Mouse (Mus musculus): Measurements from ENCODE around the gene Tbx6.

The Tbx6 gene

DNA sequence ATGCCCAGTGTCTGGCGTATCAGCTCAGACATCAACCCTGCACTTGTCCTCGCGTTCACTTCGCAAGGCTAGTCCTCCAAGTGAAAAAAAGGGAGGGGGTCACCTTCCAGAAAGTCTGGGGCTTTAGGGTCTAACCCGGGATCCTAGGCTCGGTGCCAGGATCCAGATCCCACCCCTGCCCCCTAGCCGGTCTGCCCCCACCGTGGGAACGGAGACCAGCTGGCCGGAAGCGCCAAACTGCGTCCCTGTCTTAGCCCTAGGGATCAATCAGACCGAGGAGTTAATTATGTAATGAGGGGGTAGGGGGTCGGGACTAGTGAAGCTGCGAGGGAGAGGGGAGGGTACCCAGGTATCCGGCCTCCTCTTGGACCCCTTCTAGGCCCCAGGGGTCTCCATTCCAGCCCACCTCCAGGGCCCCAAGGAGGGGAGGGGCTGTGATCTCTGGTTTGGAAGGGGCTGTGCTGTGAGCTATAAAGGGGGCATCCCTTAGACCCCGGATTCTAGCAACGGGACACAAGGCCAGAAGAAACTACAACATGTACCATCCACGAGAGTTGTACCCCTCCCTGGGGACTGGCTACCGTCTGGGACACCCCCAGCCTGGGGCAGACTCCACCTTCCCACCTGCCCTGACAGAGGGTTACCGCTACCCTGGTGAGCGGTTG lies at the start of gene Tbx6:
Gene Tbx6 (plus strand): TSS at position 513 of the 665 bp plus-strand sequence.
- no peak for DNase-seq (ENCODE audit: low spot score)

DNA sequence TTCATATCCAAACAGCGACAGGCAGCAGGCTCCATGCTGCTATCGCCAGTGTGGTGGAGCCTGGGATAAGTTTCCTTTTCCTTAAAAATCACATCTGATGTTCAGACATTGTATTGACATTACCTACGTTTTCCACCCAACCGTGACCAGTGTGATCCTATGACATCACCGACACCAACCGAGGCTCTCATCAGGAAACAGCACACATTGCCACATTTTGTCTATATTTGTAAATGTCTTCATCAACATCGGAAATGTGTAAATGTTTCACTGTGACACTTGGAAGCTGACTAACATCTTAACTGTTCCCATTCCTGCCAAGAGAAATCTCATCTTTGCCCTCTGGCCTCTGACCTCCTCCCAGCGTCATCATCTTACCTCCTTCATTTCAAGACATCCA lies 45.2 kb upstream of the Tbx6 start:
- DNase-seq (ENCODE audit: low spot score) = no peak

DNA sequence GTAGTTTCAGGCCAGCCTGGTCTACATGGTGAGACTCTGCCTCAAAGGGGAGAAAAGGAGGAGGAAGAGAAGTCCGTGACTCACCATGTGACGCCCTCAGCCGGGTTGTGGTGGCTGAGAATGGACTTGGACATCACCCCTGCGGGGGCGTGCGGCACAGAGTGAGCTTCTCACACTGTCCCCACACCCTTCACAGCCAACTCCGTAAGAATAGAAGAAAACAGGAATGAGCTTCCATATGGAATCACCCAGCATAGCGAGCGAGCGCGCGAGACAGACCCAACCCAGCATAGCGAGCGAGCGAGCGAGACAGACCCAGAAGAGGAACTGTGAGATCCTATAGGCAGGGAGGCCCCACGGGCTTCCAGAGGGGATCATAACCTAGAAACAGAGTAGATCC lies 41.7 kb upstream of the Tbx6 start:
- DNase-seq (ENCODE audit: low spot score) = no peak

DNA sequence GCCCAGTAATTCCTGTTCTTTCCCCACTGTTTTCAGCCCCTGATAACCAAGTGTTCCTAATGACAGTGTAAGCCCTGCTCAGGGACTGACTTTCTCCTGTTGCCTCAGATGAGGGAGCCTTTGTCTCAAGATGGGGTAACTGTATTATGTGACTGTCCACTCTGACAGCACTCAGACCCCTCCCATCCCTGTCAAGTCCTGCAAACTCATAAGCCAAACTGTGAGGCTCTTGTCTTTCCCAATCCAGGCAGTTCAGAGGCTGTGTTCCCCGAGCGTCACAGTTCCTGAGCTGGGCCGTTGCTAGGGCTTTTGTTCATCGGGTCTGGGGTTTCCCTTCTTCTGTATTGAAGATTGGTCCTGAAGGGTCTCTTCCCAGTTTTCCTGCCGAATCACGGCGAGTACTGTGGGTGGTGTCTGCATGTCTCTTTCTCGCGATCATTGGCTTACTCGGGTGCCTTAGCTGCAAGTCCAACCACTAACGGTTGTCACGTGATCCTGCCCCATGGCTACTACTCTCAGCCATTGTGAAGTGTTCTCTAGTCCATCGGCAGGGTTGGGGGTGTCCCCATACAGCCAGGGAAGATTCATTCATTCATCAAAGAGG lies 41.0 kb upstream of the Tbx6 start:
- no peak for DNase-seq (ENCODE audit: low spot score)

DNA sequence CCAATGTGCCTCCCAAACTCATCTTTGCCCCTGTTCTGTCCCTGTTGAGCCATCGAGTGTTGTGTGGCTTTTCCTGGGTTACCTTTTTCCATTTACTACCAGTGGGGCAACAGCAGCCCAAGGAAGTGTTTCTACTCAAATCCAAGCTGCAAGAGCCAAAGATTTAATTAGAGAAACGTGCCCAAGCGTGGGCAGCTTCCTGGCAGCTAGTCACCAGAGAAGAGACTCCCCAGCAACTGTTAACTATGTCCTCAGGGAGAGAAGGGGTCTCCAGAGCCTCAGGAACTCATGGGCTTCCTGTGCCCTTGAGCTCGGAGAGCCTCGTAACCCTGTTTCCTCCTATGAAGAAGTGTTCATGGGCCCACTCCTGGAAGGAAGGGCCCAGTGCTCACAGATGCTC lies 40.3 kb upstream of the Tbx6 start:
- DNase-seq (ENCODE audit: low spot score) = no peak

DNA sequence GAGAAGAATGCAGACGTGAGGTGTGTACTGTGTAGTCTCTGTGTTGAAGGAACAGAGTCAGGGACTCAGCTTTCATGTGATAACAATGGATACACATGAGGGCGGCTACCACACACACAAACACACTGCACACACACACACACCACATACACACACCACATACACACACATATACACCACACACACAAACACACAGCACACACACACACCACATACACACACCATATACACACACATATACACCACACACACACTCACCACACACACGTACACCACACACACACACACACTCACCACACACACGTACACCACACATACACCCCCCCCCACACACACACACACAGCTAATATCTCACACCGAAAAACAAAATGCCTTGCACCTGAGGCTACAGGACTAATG lies 39.8 kb upstream of the Tbx6 start:
- DNase-seq (ENCODE audit: low spot score) = no peak

DNA sequence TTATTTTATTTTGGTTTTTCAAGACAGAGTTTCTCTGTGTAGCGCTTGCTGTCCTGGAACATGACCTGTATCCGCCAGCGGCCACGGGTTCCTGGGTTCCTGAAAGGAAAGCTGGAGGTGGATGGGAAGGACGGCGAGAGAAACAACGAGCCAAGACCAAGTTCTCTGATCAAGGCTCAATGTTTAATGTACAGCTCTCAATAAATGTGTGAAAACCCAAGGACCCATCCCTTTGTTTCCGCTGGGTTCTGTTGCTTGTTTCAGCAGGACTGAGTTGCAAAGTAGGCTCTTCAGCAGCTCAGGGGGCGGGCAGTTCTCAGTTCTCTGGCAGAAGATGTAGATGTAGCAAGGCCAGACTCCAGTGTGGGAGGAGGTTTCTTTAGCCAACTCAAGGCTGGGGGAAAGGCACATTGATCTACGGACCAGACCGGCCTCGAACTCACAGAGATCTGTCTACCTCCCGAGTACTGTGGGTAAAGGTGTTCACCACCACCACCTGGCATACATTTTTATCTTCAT lies 39.3 kb upstream of the Tbx6 start:
- DNase-seq (ENCODE audit: low spot score) = no peak

DNA sequence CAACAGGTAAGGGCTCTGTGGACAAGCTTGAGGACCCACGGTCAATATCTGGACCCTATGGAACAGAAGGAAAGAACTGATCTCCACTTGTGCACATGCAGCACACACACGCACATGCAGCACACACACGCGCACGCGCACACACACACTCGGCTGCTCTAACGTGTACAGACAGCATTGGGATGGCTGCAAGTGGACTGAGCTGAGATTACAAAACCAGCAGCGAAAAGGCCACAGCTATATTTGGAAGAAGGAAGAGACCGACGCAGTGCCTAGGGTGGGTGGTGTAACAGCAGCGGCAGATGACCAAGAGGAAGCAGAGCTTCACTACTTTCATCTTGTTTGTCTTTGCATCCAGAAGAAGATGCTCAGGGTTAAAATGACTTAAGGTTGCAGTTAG lies 35.2 kb upstream of the Tbx6 start:
- DNase-seq (ENCODE audit: low spot score) = no peak

DNA sequence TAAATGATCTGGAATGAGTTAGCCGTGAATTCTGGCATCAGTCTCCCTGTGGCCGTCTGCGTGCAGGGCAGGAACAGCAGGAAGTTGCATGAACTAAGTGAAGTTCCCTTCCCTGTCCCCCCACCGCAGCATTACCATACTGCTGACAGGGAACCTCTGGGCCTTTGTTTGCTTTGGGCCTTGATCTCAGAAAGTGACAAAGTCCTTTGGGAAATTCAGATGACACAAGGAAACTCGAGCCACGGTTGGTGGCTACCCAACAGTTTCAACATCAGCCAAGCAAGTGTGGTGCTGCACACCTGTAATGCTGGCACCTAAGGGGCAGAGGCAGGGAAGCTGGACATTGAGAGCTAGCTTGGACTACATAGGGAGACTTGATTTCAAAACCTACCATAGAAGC lies 34.5 kb upstream of the Tbx6 start:
- no peak for DNase-seq (ENCODE audit: low spot score)

DNA sequence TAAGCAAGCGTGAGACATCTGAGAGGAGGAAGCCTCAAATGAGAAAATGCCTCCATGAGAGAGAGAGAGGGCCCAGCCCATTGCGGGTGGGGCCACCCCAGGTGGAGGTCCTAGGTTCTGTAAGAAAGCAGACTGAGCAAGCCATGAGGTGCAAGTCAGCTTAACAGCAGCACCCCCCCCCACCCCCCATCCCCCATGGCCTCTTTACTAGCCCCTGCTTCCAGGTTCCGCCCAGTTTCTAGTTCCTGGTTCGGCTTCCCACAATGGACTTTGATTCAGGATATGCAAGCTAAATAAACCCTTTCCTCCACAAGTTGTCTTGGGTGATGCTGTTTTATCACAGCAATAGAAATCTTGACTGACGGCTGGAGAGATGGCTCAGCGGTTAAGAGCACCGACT lies 32.5 kb upstream of the Tbx6 start:
- DNase-seq (ENCODE audit: low spot score) = no peak

DNA sequence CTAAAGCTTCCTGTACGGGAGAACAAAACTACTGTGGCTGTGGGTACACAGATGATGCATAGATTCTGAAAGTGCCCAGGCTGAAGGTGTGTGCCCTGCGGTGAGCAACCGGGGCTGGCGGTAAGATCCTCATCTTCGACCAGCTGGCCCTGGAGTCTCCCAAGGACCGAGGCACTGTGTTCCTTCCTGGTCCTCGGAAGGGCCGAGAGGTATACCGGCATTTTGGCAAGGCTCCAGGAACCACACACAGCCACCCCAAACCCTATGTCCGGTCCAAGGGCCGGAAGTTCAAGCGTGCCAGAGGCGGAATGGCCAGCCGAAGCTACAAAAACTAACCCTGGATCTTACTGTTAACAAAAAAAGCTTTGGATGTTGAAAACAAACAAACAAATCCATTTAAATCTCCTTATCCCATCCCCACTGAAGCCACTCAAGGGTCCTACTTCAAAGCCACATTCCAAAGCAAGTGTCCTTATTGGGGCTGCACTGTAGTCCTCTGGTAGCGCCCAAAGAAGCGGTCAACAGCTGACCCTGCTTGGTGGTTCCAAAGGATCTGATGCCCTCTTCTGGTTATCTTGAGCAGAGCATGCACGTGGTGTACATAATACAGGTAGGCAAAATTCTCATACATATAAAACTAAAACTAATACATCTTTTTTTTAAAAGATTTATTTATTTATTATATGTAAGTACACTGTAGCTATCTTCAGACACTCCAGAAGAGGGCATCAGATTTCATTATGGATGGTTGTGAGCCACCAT lies 31.5 kb upstream of the Tbx6 start:
- DNase-seq (ENCODE audit: low spot score) = no peak

DNA sequence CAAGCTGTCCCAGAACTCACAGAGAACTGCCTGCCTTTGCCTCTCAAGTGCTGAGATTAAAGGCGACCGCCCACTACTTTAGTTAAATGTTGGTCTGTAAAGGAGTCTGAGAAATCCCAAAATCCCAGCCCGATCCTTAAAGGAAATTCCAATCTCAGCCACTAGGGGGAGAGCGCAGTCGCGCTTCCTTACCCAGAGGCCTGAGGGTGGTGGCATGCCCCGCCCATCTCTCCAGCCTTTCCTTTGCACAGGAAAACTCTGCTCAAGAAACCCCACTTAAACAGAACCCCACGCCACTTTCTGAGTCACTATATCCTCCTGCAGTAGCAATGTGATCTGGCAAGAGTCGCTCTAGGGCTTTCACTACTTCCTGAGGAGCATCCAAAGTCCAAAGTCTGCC lies 26.4 kb upstream of the Tbx6 start:
- DNase-seq (ENCODE audit: low spot score) = peak; percentile 67

DNA sequence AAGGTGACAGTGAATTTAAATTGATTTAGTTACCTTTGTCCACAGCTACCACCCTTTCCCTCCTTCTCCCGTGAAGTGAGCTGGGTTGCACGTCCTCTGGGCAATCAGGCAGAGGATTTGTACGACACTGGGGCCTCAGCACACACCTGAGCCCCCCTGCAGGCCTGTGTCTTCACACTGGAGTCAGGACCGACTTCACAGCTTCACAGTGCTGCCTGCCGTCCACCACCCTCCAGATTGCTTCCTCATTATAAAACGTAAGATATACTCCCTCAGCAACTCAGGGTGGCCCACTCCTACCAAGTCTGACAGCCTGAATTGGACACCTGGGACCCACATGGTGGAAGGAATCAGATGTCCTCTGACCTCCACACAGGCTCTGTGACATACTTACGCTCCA lies 22.7 kb upstream of the Tbx6 start:
- no peak for DNase-seq (ENCODE audit: low spot score)

DNA sequence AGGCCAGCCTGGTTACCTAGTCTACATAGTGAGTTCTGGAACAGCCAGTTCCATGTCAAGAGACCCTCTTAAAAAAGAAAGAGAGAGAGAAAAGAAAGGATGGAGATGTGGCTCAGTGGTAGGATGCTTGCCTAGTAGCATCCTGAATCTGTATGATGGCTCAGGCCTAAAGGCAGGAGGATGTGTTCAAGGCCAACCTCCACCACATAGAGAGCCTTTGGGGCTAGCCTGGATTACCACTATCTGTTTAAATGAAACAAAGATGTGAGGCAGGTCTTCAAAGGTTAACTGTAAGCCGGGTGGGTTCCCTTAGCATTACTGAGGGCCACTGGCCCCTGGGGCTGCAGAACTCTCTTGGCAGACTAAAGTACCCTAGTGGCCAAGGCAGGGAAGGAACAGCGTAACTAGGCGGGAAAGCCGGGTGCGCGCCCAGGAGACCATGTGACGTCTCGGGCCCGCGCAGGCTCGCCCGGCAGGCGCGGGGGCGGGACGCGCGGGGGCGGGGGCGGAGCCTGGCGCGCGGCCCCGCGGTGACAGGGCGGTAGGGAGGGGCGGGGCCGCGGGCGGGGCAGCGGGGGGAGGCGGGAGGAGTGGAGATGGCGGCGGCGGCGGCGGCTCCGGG lies 22.1 kb upstream of the Tbx6 start, which contains the start of gene Mapk3:
Gene Mapk3 (plus strand): TSS at position 552 of the 622 bp plus-strand sequence.
- DNase-seq (ENCODE audit: low spot score) = peak; percentile 87

DNA sequence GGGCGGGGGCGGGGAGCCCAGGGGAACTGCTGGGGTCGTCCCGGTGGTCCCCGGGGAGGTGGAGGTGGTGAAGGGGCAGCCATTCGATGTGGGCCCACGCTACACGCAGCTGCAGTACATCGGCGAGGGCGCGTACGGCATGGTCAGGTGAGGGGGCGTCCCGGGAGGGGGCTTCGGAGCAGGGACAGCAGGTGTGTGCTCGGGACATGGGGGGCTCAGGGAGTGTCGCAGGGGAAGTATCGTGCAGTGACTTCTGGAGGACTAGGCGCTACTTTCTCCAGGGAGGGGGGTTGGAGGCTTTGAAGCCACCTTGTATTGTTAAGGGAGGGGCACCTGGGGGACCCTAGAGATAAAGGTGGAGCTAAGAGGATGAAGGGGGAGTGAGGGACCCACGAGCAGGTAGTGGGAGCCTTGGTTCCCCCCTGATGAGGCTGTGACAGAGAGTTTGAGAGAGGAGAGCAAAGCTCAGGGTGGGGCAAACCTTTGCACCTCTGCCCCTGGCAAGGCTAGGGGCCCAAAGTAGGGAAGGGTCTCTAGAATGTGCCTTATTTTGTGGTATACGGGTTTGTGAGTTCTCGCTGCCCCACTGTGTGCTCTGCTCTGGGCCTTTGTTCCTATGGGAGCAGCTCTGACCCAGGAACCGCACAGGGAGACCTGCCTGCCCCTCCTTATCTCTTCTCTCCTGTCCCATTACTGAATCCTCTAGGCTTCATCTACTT lies 21.5 kb upstream of the Tbx6 start:
- no peak for DNase-seq (ENCODE audit: low spot score)

DNA sequence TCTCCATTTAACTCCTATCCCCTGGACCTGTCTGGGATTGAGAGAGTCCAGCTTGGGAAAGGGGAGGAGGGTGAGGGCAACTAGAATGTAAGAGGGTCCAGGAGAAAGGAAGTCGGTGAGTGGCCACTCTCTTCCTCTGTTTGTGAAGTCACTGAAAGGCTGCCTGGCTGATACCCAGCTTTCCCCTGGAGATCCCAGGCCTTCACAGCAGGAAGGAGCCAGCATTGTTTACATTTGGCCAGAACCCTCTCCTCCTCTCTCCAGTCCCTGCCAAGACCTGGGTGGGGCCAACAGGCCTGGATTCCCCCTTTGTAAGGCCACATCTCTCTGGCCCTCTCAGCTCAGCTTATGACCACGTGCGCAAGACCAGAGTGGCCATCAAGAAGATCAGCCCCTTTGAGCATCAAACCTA lies 20.9 kb upstream of the Tbx6 start:
- no peak for DNase-seq (ENCODE audit: low spot score)

DNA sequence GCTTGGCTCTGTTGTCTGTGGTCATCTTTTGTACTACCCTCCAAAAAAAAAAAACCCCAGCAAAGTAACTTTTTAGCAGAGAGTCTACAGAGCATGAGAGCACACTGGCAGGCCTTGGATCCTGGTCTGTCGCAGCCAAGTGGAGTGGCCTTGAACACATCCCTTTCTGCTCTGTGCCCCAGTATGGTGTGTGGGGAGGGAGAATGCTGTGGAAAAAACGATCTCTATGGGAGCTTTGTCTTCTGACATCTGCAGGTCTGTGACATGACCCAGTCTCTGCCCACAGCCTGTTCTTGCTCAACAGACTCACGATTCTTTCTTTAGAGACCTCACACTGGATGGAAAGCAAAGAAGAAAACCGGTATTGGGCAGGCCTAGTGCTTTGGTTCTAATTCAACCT lies 20.3 kb upstream of the Tbx6 start:
- DNase-seq (ENCODE audit: low spot score) = no peak

DNA sequence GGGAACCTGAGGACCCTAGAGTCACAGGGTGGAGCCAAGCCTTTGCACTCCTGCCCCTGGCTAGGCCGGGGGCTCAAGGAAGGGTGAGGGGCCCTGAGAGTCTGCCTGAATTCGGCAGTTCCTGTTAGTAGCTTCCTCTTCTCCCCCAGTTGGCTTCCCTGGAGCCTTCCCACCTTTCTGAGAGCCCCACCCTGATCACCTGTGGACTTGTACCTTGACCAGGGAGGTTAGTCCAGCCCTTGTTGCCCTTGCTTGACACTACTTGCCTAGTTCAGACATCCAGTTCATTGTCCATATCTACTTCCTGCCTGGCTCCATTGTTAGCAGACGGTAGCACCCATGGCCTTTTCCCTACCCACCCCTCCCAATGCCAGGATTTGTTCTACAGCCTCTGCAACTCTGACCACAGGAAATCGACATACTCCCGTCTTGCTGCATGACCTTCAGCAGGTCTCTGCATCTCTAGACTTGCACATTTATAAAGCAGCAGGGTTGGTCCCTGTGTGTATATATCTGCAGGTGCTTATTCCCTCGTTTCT lies 19.7 kb upstream of the Tbx6 start:
- no peak for DNase-seq (ENCODE audit: low spot score)

DNA sequence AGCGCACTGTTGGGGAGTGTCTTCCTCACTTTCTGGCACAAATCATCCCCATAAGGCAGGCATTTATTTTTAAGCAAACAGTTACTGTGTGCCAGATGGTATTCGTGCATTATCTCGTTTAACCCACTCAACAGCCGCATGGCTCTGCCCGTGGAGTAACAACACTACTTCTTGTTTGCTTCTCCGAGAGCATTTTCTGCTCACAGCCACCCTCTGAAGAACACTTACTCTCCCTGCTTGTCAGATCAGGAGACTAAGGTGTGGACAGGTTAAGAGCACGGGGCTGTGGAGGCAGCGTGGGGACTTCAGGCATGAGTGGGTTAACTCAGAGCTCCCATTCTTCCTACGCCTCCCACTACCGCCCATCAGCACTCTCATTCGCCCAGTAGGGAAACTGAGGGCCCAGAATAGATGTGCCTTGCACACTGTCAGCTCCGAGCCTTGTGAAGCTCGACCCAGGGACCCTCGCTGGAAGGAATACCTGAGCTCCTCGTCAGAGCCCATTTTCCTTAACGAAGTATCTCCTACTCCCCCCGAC lies 18.7 kb upstream of the Tbx6 start:
- DNase-seq (ENCODE audit: low spot score) = no peak

DNA sequence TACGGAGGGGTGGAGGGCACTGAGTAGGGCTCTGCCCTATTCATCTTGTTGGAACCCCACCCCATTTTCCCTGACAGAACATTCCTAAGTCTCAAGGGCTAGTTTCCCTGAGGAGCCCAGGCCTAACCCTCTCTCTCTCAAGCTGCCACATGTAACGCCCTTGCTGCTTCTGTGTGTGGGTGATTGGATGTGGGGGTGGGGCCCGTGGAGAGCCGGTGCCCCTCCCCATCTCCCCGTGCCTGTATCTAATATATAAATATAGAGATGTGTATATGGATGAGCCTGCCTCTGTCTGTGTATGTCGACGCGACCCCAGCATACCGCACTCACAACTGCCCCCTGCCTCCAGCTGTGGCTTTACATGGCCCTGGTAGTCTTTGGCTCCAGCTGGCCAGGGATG lies 15.7 kb upstream of the Tbx6 start:
- no peak for DNase-seq (ENCODE audit: low spot score)

DNA sequence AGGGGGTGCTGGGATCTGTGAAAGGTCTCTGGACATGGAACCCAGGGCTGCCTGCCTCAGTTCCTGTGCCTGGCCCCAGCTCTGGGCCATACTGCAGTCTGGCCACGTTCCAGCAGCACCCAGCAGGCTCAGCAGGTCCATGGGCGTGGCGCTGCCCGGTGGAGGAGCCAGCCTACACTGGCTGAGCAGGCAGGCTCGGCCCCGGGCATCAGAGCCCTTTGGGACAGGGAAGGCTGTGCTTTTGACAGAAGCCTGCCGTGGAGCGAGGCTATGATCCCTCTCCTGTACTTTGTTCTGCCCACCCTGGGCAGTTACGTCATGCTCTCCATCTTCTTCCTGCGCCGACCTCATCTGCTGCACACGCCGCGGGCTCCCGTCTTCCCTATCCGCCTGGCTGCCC lies 15.1 kb upstream of the Tbx6 start, which contains the start of gene Gdpd3:
Gene Gdpd3 (plus strand): TSS at position 134 of the 400 bp plus-strand sequence.
- DNase-seq (ENCODE audit: low spot score) = no peak
